Mouse (Mus musculus) left cerebral cortex, adult 8-10 months (tissue): ENCODE results near the gene Inpp5d. TPM values are rescaled to one million over a fixed set of nuclear protein-coding genes. Genes with fewer than 3 reads are reported as not detected.
"Not testable (repeated sequence)": the region's sequence is repeated elsewhere in the genome, so short reads cannot be mapped to it uniquely, and the experiment has no call there.

Source experiments
- DNase-seq, 2 experiments: peaks; one replicate each; pipeline ENCODE4 v3.0.0; 2022; ENCODE audit warnings: low spot score in 2 of 2
- total RNA-seq, 4 experiments: library from RNA; stranded (reverse); gene quantifications; 2 replicates each; pipeline ENCODE4 v1.2.4; 2022

Gene Inpp5d
- total RNA-seq, 4 experiments from 2014 or later, result 21.6 to 40.6 (median 29.6) TPM

DNA sequence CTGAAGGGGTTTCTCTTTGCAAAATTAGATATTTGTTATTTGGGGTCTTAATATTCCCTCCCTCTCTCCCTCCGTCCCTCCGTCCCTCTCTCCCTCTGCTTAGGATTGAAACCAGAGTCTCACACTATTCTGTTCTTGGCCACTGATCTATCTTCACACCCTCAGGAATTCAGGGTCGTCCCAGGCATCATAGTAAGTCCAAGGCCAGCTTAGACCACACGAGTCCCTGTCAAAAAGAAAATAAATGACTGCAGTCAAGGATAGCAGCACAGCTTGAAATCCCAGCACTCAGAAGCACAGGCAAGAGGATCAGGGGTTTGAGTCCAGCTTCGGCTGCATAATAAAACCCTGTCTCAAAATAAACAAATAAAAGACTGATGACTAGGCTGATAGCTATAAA lies 35.0 kb downstream of the Inpp5d start:
- DNase-seq, result no peak

DNA sequence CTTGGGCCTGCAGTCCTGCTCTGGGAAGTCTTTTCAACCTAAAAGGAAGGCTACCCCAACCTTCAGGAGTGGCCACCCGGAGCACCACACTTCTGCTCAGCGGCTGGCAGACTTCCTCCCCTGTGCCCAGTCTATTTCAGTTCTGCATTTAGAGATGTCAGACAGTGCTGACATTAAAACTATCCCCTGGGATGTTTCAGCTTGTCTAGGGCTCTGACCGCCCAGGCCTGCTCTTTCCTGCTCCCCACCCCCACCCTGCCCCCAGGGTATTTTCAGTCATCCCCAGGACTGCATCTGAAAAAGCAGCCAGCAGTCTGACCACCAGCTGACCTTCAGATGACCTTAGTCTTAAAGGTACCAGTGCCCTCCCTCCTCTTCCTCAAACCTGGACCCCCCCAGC lies 38.0 kb downstream of the Inpp5d start:
- DNase-seq, result no peak

DNA sequence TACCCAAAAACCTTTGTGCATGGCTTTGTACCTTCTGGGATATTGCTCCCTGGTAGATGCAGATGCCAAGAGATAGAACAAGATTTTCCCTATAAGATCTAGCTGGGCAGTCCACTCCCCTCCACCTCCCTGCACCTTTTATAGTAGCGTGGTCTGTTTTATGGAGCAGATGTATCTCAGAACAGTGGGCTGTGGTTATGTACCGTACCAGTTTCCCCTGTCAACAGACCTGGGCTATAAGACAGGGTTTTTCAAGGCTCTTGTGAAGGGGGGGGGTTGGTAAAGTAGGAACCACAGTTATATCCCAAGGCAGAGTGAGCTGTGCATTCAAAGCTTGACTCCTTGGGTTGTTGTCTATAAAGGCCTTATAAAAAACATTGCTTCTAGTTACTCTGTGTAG lies 38.4 kb downstream of the Inpp5d start:
- DNase-seq, result no peak

DNA sequence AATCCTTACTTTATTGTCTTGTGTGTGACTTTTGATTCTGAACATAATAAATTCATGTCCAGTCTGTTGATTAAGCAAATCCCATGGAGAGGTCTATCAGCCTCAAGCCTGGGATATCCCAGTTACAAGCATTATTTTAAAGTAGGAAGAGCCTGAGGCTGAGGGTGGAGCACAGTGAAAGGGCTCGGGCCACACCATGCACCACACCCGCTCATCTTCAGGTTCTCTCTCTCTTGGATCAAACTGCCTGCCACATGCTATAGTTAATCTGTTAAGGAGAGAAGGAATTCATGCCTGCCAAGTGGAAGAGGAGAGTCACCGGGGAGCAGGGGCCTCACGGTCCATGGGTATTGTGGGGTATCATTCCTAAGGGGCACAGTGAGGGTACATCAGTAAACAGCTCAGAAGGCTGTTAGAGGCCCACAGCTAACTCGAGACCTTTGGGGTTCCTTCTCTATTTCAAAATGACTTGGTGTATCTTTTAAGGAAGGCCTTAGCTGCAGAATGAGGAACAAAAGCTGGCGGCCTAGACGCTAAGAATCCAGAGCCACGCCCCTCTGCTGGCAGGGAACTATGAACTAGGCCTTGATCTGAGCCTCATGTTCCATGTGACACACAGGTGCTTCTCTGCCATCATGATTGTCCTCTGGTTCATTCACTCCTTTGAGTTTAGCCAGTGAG lies 39.0 kb downstream of the Inpp5d start:
- peak in 1 of 2 experiments; percentile 19 for DNase-seq

DNA sequence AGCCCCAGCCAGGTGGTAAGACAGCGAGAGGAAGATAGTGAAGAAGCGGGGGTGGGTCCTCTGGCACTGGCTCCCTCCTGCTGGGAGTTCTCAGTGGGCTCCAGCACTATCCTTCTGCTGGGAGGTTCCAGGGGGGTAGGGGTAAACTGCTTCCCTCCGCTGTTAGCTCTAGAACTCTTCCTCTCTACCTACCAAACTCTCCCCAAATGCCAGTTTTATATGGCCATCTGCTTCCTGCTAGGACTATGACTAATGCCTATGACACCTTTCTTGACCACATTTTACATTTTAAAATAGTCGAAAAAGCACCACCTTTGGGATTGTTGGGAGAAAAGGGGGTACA lies 39.5 kb downstream of the Inpp5d start:
- no peak for DNase-seq

DNA sequence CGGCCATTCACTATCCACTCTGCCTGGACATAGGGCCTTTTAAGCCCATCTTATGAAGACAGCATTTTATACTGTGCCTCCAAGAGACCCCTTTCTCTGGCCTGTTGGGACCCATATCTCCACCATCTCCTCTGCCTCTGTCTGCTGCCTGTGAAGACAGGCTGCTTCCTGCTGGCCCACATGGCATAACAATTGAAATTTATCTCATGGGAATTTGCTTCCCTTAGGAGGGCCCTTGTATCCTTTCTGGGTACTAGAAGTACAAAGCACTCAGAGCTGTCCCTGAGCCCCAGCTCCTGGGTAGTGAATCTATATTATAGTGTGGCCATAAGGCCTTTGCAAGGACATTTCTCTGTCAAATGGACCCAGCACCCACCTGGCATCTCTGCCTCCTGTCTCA lies 40.6 kb downstream of the Inpp5d start:
- no peak for DNase-seq

DNA sequence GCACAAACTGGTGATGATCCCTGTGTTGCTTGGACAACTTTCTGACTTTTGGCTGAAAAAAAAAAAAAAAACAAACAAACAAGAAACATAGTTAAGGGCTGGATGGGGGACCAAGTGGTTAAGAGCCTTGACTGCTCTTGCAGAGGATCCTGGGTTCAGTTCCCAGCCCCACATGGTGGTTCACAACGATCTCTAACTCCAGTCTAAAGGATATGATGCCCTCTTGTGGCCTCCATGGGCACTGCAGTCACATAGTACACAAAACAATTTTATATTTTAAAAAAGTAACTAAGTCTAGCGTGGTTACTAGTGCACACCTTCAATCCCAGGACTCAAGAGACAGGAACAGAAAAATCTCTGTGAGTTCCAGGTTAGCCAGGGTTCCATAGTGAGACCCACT lies 43.9 kb downstream of the Inpp5d start:
- DNase-seq, result no peak

DNA sequence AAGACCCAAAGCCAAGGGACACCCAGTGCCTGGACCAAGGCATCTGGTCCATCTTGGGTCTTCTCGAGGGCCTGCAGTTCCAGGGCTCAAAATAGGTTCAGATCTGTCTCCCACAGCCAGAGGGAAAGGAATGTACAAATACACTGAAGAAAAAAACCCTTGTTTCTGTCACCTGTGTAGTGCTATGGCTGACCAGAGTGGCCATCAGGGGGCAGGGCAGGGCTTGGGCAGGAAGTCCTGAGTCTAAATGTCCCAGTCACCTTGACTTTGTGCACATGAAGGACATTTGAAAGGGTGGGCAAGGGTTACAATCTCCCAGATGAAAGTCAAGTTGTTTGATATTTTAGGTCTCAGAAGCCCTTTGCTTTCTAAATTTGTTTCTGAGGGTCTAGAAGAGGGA lies 46.9 kb downstream of the Inpp5d start:
- no peak for DNase-seq

DNA sequence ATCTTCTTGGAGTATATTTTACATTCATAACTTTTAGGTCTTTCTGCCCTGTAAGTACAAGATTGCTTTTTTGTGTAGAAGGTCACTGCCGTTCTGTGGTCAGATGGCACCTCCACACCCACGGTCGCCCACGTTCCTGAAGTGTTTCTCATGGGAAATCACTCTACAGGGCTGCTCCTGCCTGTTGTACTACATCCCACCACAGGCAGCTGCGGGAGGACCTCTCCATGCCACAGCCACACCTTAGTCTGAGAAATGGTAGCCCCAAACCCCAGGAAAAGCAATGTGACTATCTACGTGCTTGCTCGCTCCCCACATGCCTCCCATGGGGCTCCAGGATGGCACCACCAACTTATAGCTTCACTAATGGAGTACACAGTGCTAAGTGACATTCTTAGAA lies 48.2 kb downstream of the Inpp5d start:
- DNase-seq, result no peak

DNA sequence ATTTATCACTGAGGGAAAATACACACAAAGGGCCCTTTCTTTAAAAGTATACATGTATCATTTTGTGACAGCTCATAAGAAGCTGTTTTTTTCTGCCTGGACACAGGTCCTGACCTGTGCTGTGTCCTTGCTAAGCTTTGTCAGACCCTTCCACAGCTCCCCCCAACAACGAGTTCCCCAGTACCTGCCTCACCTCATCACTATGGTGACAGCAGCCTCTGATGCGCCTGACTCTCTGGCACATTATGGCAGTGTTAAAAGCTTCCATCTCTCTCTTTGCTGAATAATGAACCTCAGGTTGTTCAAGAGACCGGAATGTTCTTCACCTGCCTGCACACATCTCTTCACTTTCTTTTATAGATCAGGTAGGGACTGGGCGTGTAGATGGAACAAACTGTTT lies 51.4 kb downstream of the Inpp5d start:
- no peak for DNase-seq

DNA sequence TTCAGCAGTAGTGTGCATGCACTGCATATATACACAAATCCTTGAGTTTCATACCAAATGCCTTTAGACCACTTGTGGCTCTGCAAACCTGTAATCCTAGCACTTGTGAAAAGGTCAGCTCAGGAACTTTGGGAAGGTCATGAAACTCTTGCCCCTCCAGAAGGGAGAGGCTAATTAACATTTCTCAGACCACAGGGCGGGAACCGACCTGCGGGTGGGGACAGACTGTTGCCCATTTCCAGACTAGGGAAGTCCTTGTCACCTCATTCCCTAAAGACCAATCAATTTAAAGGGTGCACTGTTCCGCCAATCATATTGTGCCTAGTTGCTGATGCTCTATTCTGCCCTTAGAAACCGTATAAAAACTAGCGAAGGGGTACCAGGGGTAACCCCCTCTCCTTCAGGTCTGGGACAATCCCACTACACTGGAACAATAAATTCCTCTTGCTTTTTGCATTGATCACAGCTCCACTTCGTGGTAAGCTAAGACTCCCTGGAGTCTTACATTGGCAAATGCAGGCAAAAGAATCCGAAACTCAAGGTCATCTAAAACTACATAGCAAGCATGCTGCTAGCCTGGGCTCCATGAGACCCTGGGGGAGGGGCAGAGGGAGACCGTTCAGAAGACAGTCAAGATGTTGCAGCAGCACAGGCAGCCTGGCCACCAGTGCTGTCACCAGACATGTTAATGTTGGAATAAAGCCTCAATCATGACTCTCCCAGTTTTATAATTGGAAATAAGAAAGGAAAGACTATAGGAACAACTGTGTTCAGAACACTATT lies 53.9 kb downstream of the Inpp5d start:
- no peak for DNase-seq

DNA sequence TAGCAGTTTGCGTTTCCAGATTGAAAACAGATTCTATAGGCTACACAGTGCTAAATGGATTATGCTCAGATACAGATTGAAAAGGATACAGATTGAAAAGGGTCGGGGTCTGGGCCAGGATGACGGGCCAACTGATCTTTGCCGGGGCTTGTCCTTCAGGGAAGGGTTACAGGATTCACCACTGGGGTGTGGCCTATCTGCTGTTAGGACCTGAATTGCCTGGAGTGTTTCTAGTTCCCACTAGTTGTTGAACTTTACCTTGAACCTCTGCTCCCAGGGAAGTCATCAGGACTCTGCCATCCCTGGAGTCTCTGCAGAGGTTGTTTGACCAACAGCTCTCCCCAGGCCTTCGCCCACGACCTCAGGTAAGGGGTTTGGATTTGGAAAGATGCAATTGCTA lies 55.9 kb downstream of the Inpp5d start:
- no peak for DNase-seq

DNA sequence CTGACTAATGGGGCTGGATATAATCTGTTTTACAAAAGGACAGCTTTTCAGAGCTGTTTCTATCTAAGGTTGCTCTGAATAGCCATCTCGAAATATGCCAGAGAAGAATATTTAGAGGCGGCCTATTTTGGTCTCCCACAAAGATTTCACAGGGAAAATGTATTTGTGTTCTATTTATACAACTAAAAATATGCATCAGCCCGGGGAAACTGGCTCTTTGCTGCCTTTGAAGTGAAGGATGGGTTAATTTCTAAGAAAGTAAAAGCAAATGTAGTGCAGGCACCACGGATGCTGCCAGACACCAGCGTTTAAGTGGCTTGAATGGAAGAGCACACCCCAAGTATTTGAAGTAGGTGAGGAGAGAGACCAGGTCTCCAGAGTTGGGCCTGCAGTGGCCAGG lies 59.0 kb downstream of the Inpp5d start:
- DNase-seq, result peak in 1 of 2 experiments; percentile 51

DNA sequence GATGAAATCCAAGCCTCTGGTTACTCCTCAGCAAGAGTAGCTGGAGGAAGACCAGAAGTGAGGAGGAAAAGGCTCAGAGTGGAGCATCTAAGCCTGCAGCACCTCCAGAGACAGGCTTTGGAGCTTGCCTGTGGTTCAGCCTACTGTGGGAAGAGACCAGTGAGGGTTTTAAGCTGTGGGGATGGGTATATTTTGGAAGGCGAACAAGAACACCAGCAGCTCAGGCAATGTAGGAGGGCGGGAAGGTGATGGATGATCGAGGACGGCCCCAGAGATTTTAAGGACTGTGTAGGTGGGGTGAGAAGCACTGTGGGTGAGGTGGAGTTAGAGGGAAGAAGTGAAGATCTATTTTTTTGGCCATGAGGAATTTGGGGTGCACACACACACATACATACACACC lies 60.8 kb downstream of the Inpp5d start:
- DNase-seq, result peak in 1 of 2 experiments; percentile 78

DNA sequence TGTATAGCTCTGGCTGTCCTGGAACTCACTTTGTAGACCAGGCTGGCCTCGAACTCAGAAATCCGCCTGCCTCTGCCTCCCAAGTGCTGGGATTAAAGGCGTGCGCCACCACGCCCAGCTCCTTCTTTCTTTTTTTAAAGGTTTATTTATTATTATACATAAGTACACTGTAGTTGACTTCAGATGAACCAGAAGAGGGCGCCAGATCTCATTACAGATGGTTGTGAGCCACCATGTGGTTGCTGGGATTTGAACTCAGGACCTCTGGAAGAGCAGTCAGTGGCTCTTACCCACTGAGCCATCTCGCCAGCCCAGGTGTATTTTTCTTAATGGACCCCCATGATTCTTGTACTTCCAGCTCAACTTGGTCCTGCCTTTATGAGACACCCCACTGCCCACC lies 62.4 kb downstream of the Inpp5d start:
- DNase-seq, result not testable (repeated sequence)

DNA sequence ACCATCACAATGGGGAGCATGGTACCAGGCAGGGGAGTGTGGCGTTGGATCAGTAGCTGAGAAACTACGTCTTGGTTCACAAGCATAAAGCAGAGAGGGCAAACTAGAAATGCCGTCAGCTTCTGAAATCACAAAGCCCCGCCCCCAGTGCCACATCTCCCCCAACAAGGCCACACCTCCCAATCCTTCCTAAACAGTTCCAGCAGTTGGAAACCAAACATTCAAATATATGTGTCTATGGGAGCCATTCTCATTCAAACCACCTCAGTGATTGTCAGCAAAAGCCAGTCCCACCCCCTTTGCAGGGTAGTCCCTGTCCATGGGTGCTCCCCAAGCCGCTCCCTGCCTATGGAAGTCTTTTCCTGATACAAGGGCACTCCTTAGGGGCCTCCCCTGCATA lies 64.0 kb downstream of the Inpp5d start:
- DNase-seq, result no peak

DNA sequence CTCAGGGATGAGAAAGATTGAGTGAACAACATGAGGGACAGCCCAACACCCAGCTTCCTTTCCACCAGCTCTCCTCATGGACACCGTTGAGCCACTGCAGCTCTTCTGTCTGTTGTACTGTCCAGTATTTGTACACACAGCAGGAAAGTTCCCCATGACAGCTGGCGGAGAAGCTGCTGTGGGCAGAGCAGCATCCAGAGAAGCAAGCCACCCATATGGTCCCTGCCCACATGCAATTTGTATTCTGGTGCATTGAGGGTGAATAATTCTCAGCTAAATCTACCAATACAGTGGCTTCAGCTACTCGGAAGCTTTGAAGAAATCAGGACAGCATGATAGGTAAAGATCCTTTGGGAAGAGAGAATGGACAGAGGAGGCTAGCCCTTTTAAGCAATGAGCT lies 64.7 kb downstream of the Inpp5d start:
- DNase-seq, result peak in 1 of 2 experiments; percentile 87

DNA sequence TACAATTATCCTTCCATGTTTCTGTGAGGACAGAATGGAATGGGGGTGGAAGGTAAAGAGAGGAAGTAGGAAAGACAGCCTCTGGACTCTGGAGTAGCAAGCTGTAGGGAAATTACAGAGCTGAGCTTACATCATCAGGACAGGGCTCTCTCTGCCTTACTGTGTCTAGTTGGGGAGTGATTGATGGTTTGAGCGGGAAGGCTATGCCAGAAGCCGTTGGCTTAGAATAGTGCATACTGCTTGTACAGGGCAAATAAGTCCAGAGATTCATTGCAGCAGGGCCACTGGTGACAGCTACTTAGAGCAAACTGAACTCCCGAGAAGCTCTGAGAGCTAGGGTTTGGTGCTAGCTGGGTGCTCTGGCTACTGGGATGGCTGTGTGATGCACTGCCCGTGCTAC lies 66.2 kb downstream of the Inpp5d start:
- DNase-seq, result no peak

DNA sequence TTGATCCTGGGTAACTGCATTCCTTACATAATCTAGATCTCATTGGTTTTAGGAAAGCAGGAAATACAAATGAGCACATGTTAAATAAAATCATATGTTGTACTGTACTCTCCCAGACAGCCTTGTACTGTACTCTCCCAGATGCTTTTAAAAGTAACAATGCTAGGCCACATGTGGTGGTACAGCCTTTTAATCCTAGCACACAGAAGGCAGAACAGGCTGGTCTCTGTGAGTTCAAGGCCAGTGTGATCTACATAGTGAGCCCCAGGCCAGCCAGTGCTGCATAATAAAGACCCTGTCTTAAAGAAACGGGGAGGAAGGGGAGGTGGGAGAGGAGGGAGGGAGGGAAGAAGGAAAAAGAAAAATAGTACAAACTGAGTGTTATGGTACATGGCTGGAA lies 66.9 kb downstream of the Inpp5d start:
- DNase-seq, result no peak

DNA sequence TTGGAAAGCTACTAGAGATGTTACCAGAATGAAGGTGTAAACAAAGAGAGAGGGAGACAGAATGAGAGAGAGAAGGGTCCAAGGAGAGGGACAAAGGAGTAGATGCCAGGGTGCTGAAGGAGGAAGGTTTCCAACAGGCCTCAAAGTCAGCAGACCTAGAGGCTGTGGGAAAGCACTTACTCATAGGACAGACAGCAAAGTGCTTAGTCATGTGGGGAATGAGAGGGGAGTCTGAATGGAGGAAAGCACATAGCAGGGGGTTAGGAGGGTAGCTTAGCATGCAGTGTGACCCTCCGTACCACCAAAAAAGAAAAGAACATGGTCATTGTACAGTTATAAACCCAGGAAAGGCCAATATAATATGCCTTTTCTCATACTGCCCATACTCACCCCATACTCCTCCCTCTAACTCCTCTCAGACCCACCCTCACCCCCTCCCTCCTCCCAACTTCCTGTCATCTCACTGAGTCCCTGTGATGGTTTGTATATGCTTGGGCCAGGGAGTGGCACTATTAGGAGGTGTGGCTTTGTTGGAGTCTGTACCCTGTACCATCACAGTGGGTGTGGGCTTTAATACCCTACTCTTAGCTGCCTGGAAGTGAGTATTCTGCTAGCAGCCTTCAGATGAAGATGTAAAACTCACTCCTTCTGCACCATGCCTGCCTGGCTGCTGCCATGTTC lies 69.7 kb downstream of the Inpp5d start:
- no peak for DNase-seq

DNA sequence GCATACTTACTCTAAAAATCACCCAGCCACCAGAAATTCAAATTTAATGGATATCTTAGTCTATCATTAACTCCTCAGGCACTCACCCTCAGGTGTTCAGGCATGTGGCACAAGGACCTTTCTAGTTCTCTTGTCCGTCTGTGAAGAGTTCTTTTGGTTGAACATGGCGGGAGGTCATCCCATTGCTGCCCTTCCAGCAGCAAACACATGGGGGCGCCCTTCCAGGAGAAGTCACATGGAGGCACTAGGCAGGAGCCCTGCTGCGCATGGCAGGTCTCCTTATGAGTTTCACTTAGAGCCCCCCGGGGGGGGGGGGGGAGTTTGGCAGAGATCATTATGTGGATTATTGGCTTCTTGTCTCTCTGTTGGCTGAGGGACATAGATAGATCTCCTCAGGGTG lies 76.2 kb downstream of the Inpp5d start:
- DNase-seq, result no peak

DNA sequence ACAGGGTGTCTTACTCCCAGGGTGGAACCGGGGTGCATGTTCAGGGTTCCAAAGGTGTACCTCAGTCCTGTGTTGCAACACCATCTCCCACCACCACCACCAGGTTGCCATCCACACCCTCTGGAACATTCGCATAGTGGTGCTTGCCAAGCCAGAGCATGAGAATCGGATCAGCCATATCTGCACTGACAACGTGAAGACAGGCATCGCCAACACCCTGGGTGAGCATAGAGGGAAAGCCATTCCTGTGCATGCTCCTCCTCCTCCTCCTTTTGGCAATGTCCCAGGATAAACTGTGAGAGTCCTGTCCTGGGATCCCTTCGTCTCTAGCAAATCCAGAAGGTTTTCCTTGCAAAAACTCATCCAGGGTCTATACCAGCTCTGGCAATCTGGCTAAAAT lies 77.9 kb downstream of the Inpp5d start:
- DNase-seq, result no peak
